7 mouse cellular contexts compared by ENCODE assay signal in genomic region chr5:121833572-121834240, GRCm38 (mm10). TPM values are rescaled to one million over a fixed set of nuclear protein-coding genes. Genes with fewer than 3 reads are reported as not detected.
DNase-seq lines count a peak whose midpoint lies in the region; ATAC-seq and TF ChIP-seq lines count a peak whose summit lies in the region.

No protein-coding gene starts in this region.

- H3K36me3 ChIP-seq in E14TG2a.4 (ENCODE audit: insufficient read depth, low read length) = peaks cover 18% of the 10 kb centered on the region
- no peaks in the 10 kb centered on the region for H3K36me3 ChIP-seq in heart, embryonic 16.5 days (ENCODE audit: control insufficient read depth, insufficient read depth)

- peaks cover 42% of the 10 kb centered on the region for H3K27me3 ChIP-seq in E14TG2a.4 (ENCODE audit: insufficient read depth, low read length)
- H3K27me3 ChIP-seq in heart, embryonic 16.5 days (ENCODE audit: control insufficient read depth, insufficient read depth, low read length) = no peaks in the 10 kb centered on the region

- H3K27ac ChIP-seq in heart, embryonic 16.5 days (ENCODE audit: low read length) = peak overlapping the region; percentile 87

- 0 out of 2 replicates have a peak, but pooled peaks have one; percentile 3 for ATAC-seq in heart, embryonic 16.5 days (replicated peaks; ENCODE audit: extremely low read depth, insufficient read depth, low FRiP score)

- no peaks in the 10 kb centered on the region for H3K9me3 ChIP-seq in E14TG2a.4 (ENCODE audit: low read length)
- H3K9me3 ChIP-seq in heart, embryonic 16.5 days (replicated peaks; ENCODE audit: control insufficient read depth, low read length) = no peaks in the 10 kb centered on the region

- 46% methylated on average over 10 of the region's 10 CpGs for WGBS in heart, embryonic 16.5 days

- no peak overlapping the region for H3K9ac ChIP-seq in heart, embryonic 16.5 days (ENCODE audit: low read length)

- DNase-seq in adrenal gland, postnatal 25 days = peak; percentile 58
- peak; percentile 87 to 90 for DNase-seq in kidney, postnatal 36 days
- peak; percentile 52 for DNase-seq in mesoderm, embryonic 11.5 days (ENCODE audit: low read depth, low spot score)
- peak; percentile 52 for DNase-seq in thymus, postnatal 10 days (ENCODE audit: low spot score in 2 of 2)
- DNase-seq in frontal cortex, postnatal 25 days (ENCODE audit: low spot score in 2 of 2) = no peak

- peak overlapping the region; percentile 97 for H3K4me2 ChIP-seq in heart, embryonic 16.5 days (ENCODE audit: low read depth, low read length)

- no peak for TF ChIP-seq CTCF in E14TG2a.4 (conservative IDR thresholded peaks at IDR 0.05; ENCODE audit: low read length)

- H3K4me1 ChIP-seq in E14TG2a.4 (replicated peaks; ENCODE audit: low read depth, low read length) = peaks cover 63% of the 10 kb centered on the region
- peaks cover 51% of the 10 kb centered on the region for H3K4me1 ChIP-seq in heart, embryonic 16.5 days (ENCODE audit: control insufficient read depth, insufficient read depth, low read length)

- 0 out of 2 replicates have a peak overlapping the region, but pooled peaks have one; percentile 17 for H3K4me3 ChIP-seq in E14TG2a.4 (replicated peaks; ENCODE audit: low read length)
- peak overlapping the region; percentile 72 for H3K4me3 ChIP-seq in heart, embryonic 16.5 days (ENCODE audit: low read length)

RNA-seq across cellular contexts. Expression of gene Sh2b3, which starts 3.7 kb away (rescaled TPM):
- 36.4 and 46.0 TPM in 2 replicates for total RNA-seq in adrenal gland, postnatal 25 days (2021)
- 12.0 and 13.3 TPM in 2 replicates for polyA plus RNA-seq in heart, embryonic 16.5 days (2015; fragmentation: Nextera tagmentation; extraction: Ambion mirVana)

RNA-seq across cellular contexts. Expression of gene Pheta1, which starts 15.1 kb away (rescaled TPM):
- 6.2 and 8.8 TPM in 2 replicates for total RNA-seq in adrenal gland, postnatal 25 days (2021)
- 15.3 and 19.4 TPM in 2 replicates for polyA plus RNA-seq in heart, embryonic 16.5 days (2015; fragmentation: Nextera tagmentation; extraction: Ambion mirVana)

Comparison
In these comparisons a context has a peak if more than half of its experiments do, and no peak if none do; other contexts are left out.
1. DNase-seq: peak in adrenal gland, postnatal 25 days (single experiment), kidney, postnatal 36 days (2 of 2), mesoderm, embryonic 11.5 days (single experiment) and thymus, postnatal 10 days (2 of 2); none in frontal cortex, postnatal 25 days (0 of 2).